Mouse (Mus musculus) CH12.LX (cell line): ENCODE results near the gene Ift140. TPM values are rescaled to one million over a fixed set of nuclear protein-coding genes. Genes with fewer than 3 reads are reported as not detected.

Experiments
- DNase-seq: peaks from one replicate; pipeline ENCODE4 v3.0.0-alpha.2; 2013; ENCODE audit errors: extremely low read depth
- H3K27ac ChIP-seq: 2 replicates; pipeline ENCODE4 v1.5.1; 2012; ENCODE audit warnings: low read depth, mild to moderate bottlenecking, control low read depth, moderate library complexity; ENCODE audit not compliant: insufficient read depth
- H3K27me3 ChIP-seq: replicated peaks from 2 replicates; pipeline ENCODE3; 2012; ENCODE audit warnings: inconsistent platforms
- H3K36me3 ChIP-seq, 2 experiments: replicated peaks in 1 of 2; 2 replicates each; pipeline versions ENCODE3 to v1.6.1; 2012; ENCODE audit warnings: inconsistent platforms in 1 of 2, low read length in 1 of 2, mild to moderate bottlenecking in 1 of 2, mixed read lengths in 1 of 2, moderate library complexity in 1 of 2; ENCODE audit not compliant: control insufficient read depth in 1 of 2, insufficient read depth in 1 of 2
- H3K4me1 ChIP-seq, 2 experiments: 2 replicates each; pipeline ENCODE4 v1.6.1; 2012; ENCODE audit warnings: inconsistent platforms in 1 of 2, moderate library complexity in 1 of 2; ENCODE audit not compliant: insufficient read depth in 2 of 2, control insufficient read depth in 1 of 2
- H3K4me2 ChIP-seq: 2 replicates; pipeline ENCODE4 v1.6.1; 2012; ENCODE audit warnings: low read depth, mild to moderate bottlenecking, control low read depth; ENCODE audit not compliant: poor library complexity, insufficient read depth, severe bottlenecking
- H3K4me3 ChIP-seq, 3 experiments: fragments of 150-350 bp in 1 of 3; sonication (generic) in 1 of 3; replicated peaks in 1 of 3; 2 replicates each; pipeline versions ENCODE3 to v1.5.1; 2011 to 2012; ENCODE audit warnings: low read depth in 2 of 3, low read length in 2 of 3, mild to moderate bottlenecking in 2 of 3, moderate library complexity in 2 of 3, control low read depth in 1 of 3, improper control_type of control experiment in 1 of 3, inconsistent platforms in 1 of 3, mixed read lengths in 1 of 3; ENCODE audit not compliant: poor library complexity in 1 of 3
- H3K79me2 ChIP-seq: replicated peaks from 2 replicates; pipeline ENCODE4 v1.6.1; 2012; ENCODE audit warnings: mild to moderate bottlenecking, moderate library complexity; ENCODE audit not compliant: control insufficient read depth, poor library complexity, insufficient read depth, severe bottlenecking; ENCODE audit errors: extremely low read depth
- H3K9ac ChIP-seq: 2 replicates; pipeline ENCODE4 v1.6.1; 2012; ENCODE audit warnings: low read depth, mild to moderate bottlenecking, control low read depth, moderate library complexity; ENCODE audit not compliant: insufficient read depth
- H3K9me3 ChIP-seq: replicated peaks from 2 replicates; pipeline ENCODE3; 2012; ENCODE audit warnings: low read length, inconsistent platforms, mixed read lengths
- CTCF ChIP-seq, 2 experiments: IDR thresholded peaks in 1 of 2; conservative IDR thresholded peaks in 1 of 2; 2 replicates each; pipeline ENCODE4 v1.5.1; 2011 to 2012; ENCODE audit warnings: low read depth in 2 of 2, low read length in 2 of 2, improper control_type of control experiment in 1 of 2, inconsistent platforms in 1 of 2, mild to moderate bottlenecking in 1 of 2, moderate library complexity in 1 of 2
- E2F4 ChIP-seq: IDR thresholded peaks from 2 replicates; pipeline ENCODE4 v1.6.1; 2011; ENCODE audit warnings: low read depth, low read length, improper control_type of control experiment; ENCODE audit not compliant: insufficient replicate concordance
- JUN ChIP-seq: IDR thresholded peaks from 2 replicates; pipeline ENCODE4 v1.6.1; 2011; ENCODE audit warnings: low read depth, mild to moderate bottlenecking, low read length, improper control_type of control experiment, moderate library complexity; ENCODE audit not compliant: insufficient read depth
- RAD21 ChIP-seq: IDR thresholded peaks from 2 replicates; pipeline ENCODE4 v1.6.1; 2011; ENCODE audit warnings: low read depth, mild to moderate bottlenecking, low read length, improper control_type of control experiment, moderate library complexity
- SMC3 ChIP-seq: IDR thresholded peaks from 2 replicates; pipeline ENCODE4 v1.6.1; 2011; ENCODE audit warnings: low read depth, low read length, improper control_type of control experiment
- dilution Hi-C: fragments of 300-500 bp; cut with MboI; formaldehyde crosslinking; loops from 2 replicates; pipeline ENCODE4 v1.14.3; 2020; ENCODE audit warnings: low sequenced_read_pairs; ENCODE audit not compliant: extremely low pct_unique_long_range_greater_than_20kb, extremely low pct_ligation_motif_present
- in situ Hi-C: fragments of 300-500 bp; cut with MboI; formaldehyde crosslinking; loops from 3 replicates; pipeline ENCODE4 v1.14.3; 2019; ENCODE audit warnings: low sequenced_read_pairs, low pct_ligation_motif_present, low pct_unique_long_range_greater_than_20kb, mixed read lengths
- polyA plus RNA-seq: library from polyadenylated mRNA; unstranded; fragments of >175 nt; gene quantifications from 2 replicates; pipeline ENCODE4 v1.2.1, GENCODE M21; 2012; ENCODE audit warnings: low read depth; ENCODE audit not compliant: insufficient read length
- total RNA-seq, 2 experiments: library from RNA; depleted of rRNA; stranded (reverse); fragments of 300-350 nt in 1 of 2; fragments of >200 nt in 1 of 2; gene quantifications; 2 replicates each; pipeline ENCODE4 v1.2.3; 2012 to 2014

Ift140 gene
- total and polyA plus RNA-seq, 3 experiments: 24.4 to 34.8 (median 26.4) TPM

DNA sequence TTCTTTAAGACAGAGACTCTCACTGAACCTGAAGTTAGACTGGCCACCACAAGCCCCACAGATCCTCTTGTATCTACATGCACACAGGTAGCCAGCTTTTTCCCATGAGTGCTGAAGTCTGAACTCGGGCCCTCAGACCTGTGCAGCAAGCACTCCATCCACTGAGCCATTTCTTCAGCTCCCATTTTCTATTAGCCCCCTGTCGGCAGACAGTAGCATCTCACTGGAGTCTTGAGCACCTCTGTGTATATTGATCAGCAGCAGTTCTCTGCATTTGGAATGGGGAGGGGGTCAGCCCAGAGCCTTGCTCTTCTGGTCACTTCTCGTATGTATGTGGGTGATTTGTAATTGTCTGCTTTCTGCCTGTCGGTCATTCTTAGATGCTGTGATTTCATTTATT, 124.1 kb downstream of the Ift140 start:
- no peak overlapping the region for H3K4me3 ChIP-seq
- dilution Hi-C loops: no loop called here

More for the DNA sequence above, 124.1 kb downstream of the Ift140 start:
- Histone ChIP-seq H3K9ac (no peak overlapping the region), H3K4me1 (peaks cover 3 to 12% of the 10 kb centered on the region in 2 experiments), H3K27me3 (no peaks in the 10 kb centered on the region), H3K4me2 (no peak overlapping the region), H3K9me3 (no peaks in the 10 kb centered on the region), H3K27ac (no peak overlapping the region), H3K36me3 (peaks cover 3 to 74% of the 10 kb centered on the region in 2 experiments), H3K79me2 (no peaks in the 10 kb centered on the region; the same call in 1 of the 2 replicates)
- peak in 1 of 2 experiments; percentile 52; a peak in 2 of 4 replicates for TF ChIP-seq CTCF (conservative IDR thresholded peaks at IDR 0.05 in 1 of 2, IDR thresholded peaks at IDR 0.05 in 1 of 2; ENCODE audit: low read depth in 2 of 2, low read length in 2 of 2)
- TF ChIP-seq E2F4: no peak
- TF ChIP-seq RAD21: peak; percentile 14
- TF ChIP-seq SMC3: peak; percentile 26
- TF ChIP-seq JUN: no peak
- DNase-seq: peak; percentile 43
- in situ Hi-C loops: no loop called here

Other genes starting within 250 kb of the Ift140 start
Only the 20 nearest of the 23 such genes appear.
- gene Meiob, start 211.8 kb upstream of the Ift140 start, total RNA-seq (2012; rRNA removed): 0.08 and 0.30 TPM in 2 replicates
- gene Meiob, start 211.8 kb upstream of the Ift140 start, total RNA-seq (2014; rRNA removed): 0.22 and 0.40 TPM in 2 replicates
- gene Meiob, start 211.8 kb upstream of the Ift140 start, polyA plus RNA-seq: 0.15 and 0.23 TPM in 2 replicates
- 28.1 and 31.0 TPM in 2 replicates for gene Hagh, start 175.9 kb upstream of the Ift140 start, total RNA-seq (2012; rRNA removed)
- gene Hagh, start 175.9 kb upstream of the Ift140 start, total RNA-seq (2014; rRNA removed): 27.3 and 28.1 TPM in 2 replicates
- gene Hagh, start 175.9 kb upstream of the Ift140 start, polyA plus RNA-seq: 18.1 and 18.9 TPM in 2 replicates
- gene Fahd1, start 165.7 kb upstream of the Ift140 start, total RNA-seq (2012; rRNA removed): 8.0 and 8.2 TPM in 2 replicates
- gene Fahd1, start 165.7 kb upstream of the Ift140 start, total RNA-seq (2014; rRNA removed): 6.3 and 7.3 TPM in 2 replicates
- gene Fahd1, start 165.7 kb upstream of the Ift140 start, polyA plus RNA-seq: 5.2 and 5.8 TPM in 2 replicates
- gene Igfals, start 150.1 kb upstream of the Ift140 start, total RNA-seq (2012; rRNA removed): 5.5 and 9.8 TPM in 2 replicates
- gene Igfals, start 150.1 kb upstream of the Ift140 start, total RNA-seq (2014; rRNA removed): 5.0 and 5.4 TPM in 2 replicates
- 5.1 and 6.3 TPM in 2 replicates for gene Igfals, start 150.1 kb upstream of the Ift140 start, polyA plus RNA-seq
- gene Nubp2, start 129.7 kb upstream of the Ift140 start, total RNA-seq (2012; rRNA removed): 70.9 and 86.9 TPM in 2 replicates
- 74.3 and 89.1 TPM in 2 replicates for gene Nubp2, start 129.7 kb upstream of the Ift140 start, total RNA-seq (2014; rRNA removed)
- 109 and 124 TPM in 2 replicates for gene Nubp2, start 129.7 kb upstream of the Ift140 start, polyA plus RNA-seq
- 23.3 and 27.3 TPM in 2 replicates for gene Spsb3, start 129.4 kb upstream of the Ift140 start, total RNA-seq (2012; rRNA removed)
- 21.1 and 21.3 TPM in 2 replicates for gene Spsb3, start 129.4 kb upstream of the Ift140 start, total RNA-seq (2014; rRNA removed)
- gene Spsb3, start 129.4 kb upstream of the Ift140 start, polyA plus RNA-seq: 13.3 and 14.4 TPM in 2 replicates
- gene Eme2, start 121.0 kb upstream of the Ift140 start, total RNA-seq (2012; rRNA removed): 19.7 and 33.1 TPM in 2 replicates
- 12.7 and 13.5 TPM in 2 replicates for gene Eme2, start 121.0 kb upstream of the Ift140 start, total RNA-seq (2014; rRNA removed)
- 16.9 and 19.1 TPM in 2 replicates for gene Eme2, start 121.0 kb upstream of the Ift140 start, polyA plus RNA-seq
- 57.2 and 61.7 TPM in 2 replicates for gene Mrps34, start 121.0 kb upstream of the Ift140 start, total RNA-seq (2012; rRNA removed)
- gene Mrps34, start 121.0 kb upstream of the Ift140 start, total RNA-seq (2014; rRNA removed): 50.9 and 56.5 TPM in 2 replicates
- gene Mrps34, start 121.0 kb upstream of the Ift140 start, polyA plus RNA-seq: 73.5 and 80.5 TPM in 2 replicates
- 16.7 and 22.0 TPM in 2 replicates for gene Nme3, start 119.6 kb upstream of the Ift140 start, total RNA-seq (2012; rRNA removed)
- 11.4 and 11.9 TPM in 2 replicates for gene Nme3, start 119.6 kb upstream of the Ift140 start, total RNA-seq (2014; rRNA removed)
- 13.8 and 14.4 TPM in 2 replicates for gene Nme3, start 119.6 kb upstream of the Ift140 start, polyA plus RNA-seq
- 34.1 and 34.2 TPM in 2 replicates for gene Mapk8ip3, start 79.1 kb upstream of the Ift140 start, total RNA-seq (2012; rRNA removed)
- 14.5 and 15.8 TPM in 2 replicates for gene Mapk8ip3, start 79.1 kb upstream of the Ift140 start, total RNA-seq (2014; rRNA removed)
- 41.4 and 44.0 TPM in 2 replicates for gene Mapk8ip3, start 79.1 kb upstream of the Ift140 start, polyA plus RNA-seq
- gene Jpt2, start 55.4 kb upstream of the Ift140 start, total RNA-seq (2012; rRNA removed): 33.5 and 48.9 TPM in 2 replicates
- 67.6 and 70.9 TPM in 2 replicates for gene Jpt2, start 55.4 kb upstream of the Ift140 start, total RNA-seq (2014; rRNA removed)
- 60.2 and 62.9 TPM in 2 replicates for gene Jpt2, start 55.4 kb upstream of the Ift140 start, polyA plus RNA-seq
- 4.3 and 4.4 TPM in 2 replicates for gene Cramp1l, start 297 bp upstream of the Ift140 start, total RNA-seq (2012; rRNA removed)
- gene Cramp1l, start 297 bp upstream of the Ift140 start, total RNA-seq (2014; rRNA removed): 2.0 and 2.1 TPM in 2 replicates
- gene Cramp1l, start 297 bp upstream of the Ift140 start, polyA plus RNA-seq: 6.8 and 6.9 TPM in 2 replicates
- gene Tmem204, start 67.5 kb downstream of the Ift140 start, total RNA-seq (2012; rRNA removed): 0.08 TPM in 1 of 2 replicates, not detected in the other
- not detected in 2 replicates for gene Tmem204, start 67.5 kb downstream of the Ift140 start, total RNA-seq (2014; rRNA removed)
- 1.6 and 1.9 TPM in 2 replicates for gene Tmem204, start 67.5 kb downstream of the Ift140 start, polyA plus RNA-seq
- gene Telo2, start 99.9 kb downstream of the Ift140 start, total RNA-seq (2012; rRNA removed): 28.4 and 42.5 TPM in 2 replicates
- gene Telo2, start 99.9 kb downstream of the Ift140 start, total RNA-seq (2014; rRNA removed): 25.5 and 27.9 TPM in 2 replicates
- gene Telo2, start 99.9 kb downstream of the Ift140 start, polyA plus RNA-seq: 34.9 and 38.8 TPM in 2 replicates
- gene Ptx4, start 104.7 kb downstream of the Ift140 start, total RNA-seq (2012; rRNA removed): not detected in 2 replicates
- gene Ptx4, start 104.7 kb downstream of the Ift140 start, total RNA-seq (2014; rRNA removed): not detected in 2 replicates
- not detected in 2 replicates for gene Ptx4, start 104.7 kb downstream of the Ift140 start, polyA plus RNA-seq
- gene Clcn7, start 117.3 kb downstream of the Ift140 start, total RNA-seq (2012; rRNA removed): 11.6 and 12.6 TPM in 2 replicates
- gene Clcn7, start 117.3 kb downstream of the Ift140 start, total RNA-seq (2014; rRNA removed): 8.3 and 8.6 TPM in 2 replicates
- 14.2 and 14.3 TPM in 2 replicates for gene Clcn7, start 117.3 kb downstream of the Ift140 start, polyA plus RNA-seq
- gene Ccdc154, start 146.4 kb downstream of the Ift140 start, total RNA-seq (2012; rRNA removed): 0.04 and 0.08 TPM in 2 replicates
- gene Ccdc154, start 146.4 kb downstream of the Ift140 start, total RNA-seq (2014; rRNA removed): not detected in 2 replicates
- gene Ccdc154, start 146.4 kb downstream of the Ift140 start, polyA plus RNA-seq: not detected in 2 replicates
- not detected in 2 replicates for gene Gm38655, start 159.4 kb downstream of the Ift140 start, total RNA-seq (2012; rRNA removed)
- not detected in 2 replicates for gene Gm38655, start 159.4 kb downstream of the Ift140 start, total RNA-seq (2014; rRNA removed)
- not detected in 2 replicates for gene Gm38655, start 159.4 kb downstream of the Ift140 start, polyA plus RNA-seq
- gene BC003965, start 168.5 kb downstream of the Ift140 start, total RNA-seq (2012; rRNA removed): 18.7 and 22.3 TPM in 2 replicates
- gene BC003965, start 168.5 kb downstream of the Ift140 start, total RNA-seq (2014; rRNA removed): 24.7 and 25.4 TPM in 2 replicates
- 24.9 and 25.1 TPM in 2 replicates for gene BC003965, start 168.5 kb downstream of the Ift140 start, polyA plus RNA-seq
- gene Unkl, start 172.3 kb downstream of the Ift140 start, total RNA-seq (2012; rRNA removed): 11.4 and 12.0 TPM in 2 replicates
- 14.3 and 14.7 TPM in 2 replicates for gene Unkl, start 172.3 kb downstream of the Ift140 start, total RNA-seq (2014; rRNA removed)
- gene Unkl, start 172.3 kb downstream of the Ift140 start, polyA plus RNA-seq: 14.6 and 17.2 TPM in 2 replicates